Mouse (Mus musculus): ENCODE results near the gene Nom1.

- TF ChIP-seq CTCF (IDR thresholded peaks at IDR 0.05; ENCODE audit: low read depth) (no peak), EP300 (IDR thresholded peaks at IDR 0.05; ENCODE audit: low read depth) (no peak)
These were observed 46.9 kb upstream of the Nom1 start for GRCm38 (mm10) chr5:29387591-29387990.
